Mouse (Mus musculus) spleen, postnatal 36 days (tissue): ENCODE results near the gene Tspan5.

Experiments used
- DNase-seq, 2 experiments: peaks; one replicate each; pipeline ENCODE4 v3.0.0; 2022; ENCODE audit warnings: low spot score in 2 of 2, mixed read lengths in 1 of 2

Tspan5 gene

GRCm38 (mm10) chr3:138744030-138744774, 2.2 kb downstream of the Tspan5 start:
- no peak for DNase-seq

GRCm38 (mm10) chr3:138745091-138745490, 3.1 kb downstream of the Tspan5 start:
- no peak for DNase-seq

GRCm38 (mm10) chr3:138745596-138745995, 3.6 kb downstream of the Tspan5 start:
- no peak for DNase-seq

- no peak for DNase-seq
Observed at GRCm38 (mm10) chr3:138746556-138746955, 4.6 kb downstream of the Tspan5 start.

- no peak for DNase-seq
Observed at GRCm38 (mm10) chr3:138747035-138747434, 5.0 kb downstream of the Tspan5 start.

GRCm38 (mm10) chr3:138747985-138748384, 6.0 kb downstream of the Tspan5 start:
- DNase-seq = no peak

- DNase-seq = no peak
Observed at GRCm38 (mm10) chr3:138749645-138750044, 7.7 kb downstream of the Tspan5 start.

GRCm38 (mm10) chr3:138751328-138751727, 9.3 kb downstream of the Tspan5 start:
- no peak for DNase-seq

- DNase-seq = no peak
Observed at GRCm38 (mm10) chr3:138752056-138752455, 10.1 kb downstream of the Tspan5 start.

GRCm38 (mm10) chr3:138752769-138753168, 10.8 kb downstream of the Tspan5 start:
- DNase-seq = no peak

GRCm38 (mm10) chr3:138753182-138753885, 11.3 kb downstream of the Tspan5 start:
- peak; percentile 29 to 39 for DNase-seq

GRCm38 (mm10) chr3:138754328-138754727, 12.3 kb downstream of the Tspan5 start:
- no peak for DNase-seq

GRCm38 (mm10) chr3:138757283-138757682, 15.3 kb downstream of the Tspan5 start:
- DNase-seq = no peak

- DNase-seq = no peak
Observed at GRCm38 (mm10) chr3:138759968-138760684, 18.1 kb downstream of the Tspan5 start.

- no peak for DNase-seq
Observed at GRCm38 (mm10) chr3:138760685-138761119, 18.7 kb downstream of the Tspan5 start.

- no peak for DNase-seq
Observed at GRCm38 (mm10) chr3:138761531-138761930, 19.5 kb downstream of the Tspan5 start.

- DNase-seq = no peak
Observed at GRCm38 (mm10) chr3:138763941-138764340, 21.9 kb downstream of the Tspan5 start.

GRCm38 (mm10) chr3:138764782-138765181, 22.8 kb downstream of the Tspan5 start:
- no peak for DNase-seq

- DNase-seq = no peak
Observed at GRCm38 (mm10) chr3:138767034-138767433, 25.0 kb downstream of the Tspan5 start.

GRCm38 (mm10) chr3:138768541-138769093, 26.6 kb downstream of the Tspan5 start:
- DNase-seq = no peak

- no peak for DNase-seq
Observed at GRCm38 (mm10) chr3:138770650-138771331, 28.8 kb downstream of the Tspan5 start.
